Mouse (Mus musculus) forebrain, embryonic 11.5 days (tissue): ENCODE results near the gene Plek2. TPM values are rescaled to one million over a fixed set of nuclear protein-coding genes. Genes with fewer than 3 reads are reported as not detected.
A peak's percentile ranks its signal among the peaks of the same experiment; 100 is the strongest.
"Not testable (repeated sequence)": the region's sequence is repeated elsewhere in the genome, so short reads cannot be mapped to it uniquely, and the experiment has no call there.

Experiments
- ATAC-seq: fragments of 200-750 bp; cut with Nextera tagmentation; replicated peaks from 2 replicates; pipeline ENCODE4 v1.8.0; 2017; ENCODE audit warnings: moderate TSS enrichment; ENCODE audit not compliant: low FRiP score
- DNase-seq: peaks from one replicate; pipeline ENCODE4 v3.0.0-alpha.2; 2017; ENCODE audit warnings: low spot score
- H3K27ac ChIP-seq: fragments of 300-500 bp; sonication (generic); 2 replicates; pipeline ENCODE4 v1.5.1; 2014; ENCODE audit warnings: low read depth, low read length
- H3K27me3 ChIP-seq: fragments of 300-500 bp; sonication (generic); 2 replicates; pipeline ENCODE4 v1.6.1; 2014; ENCODE audit warnings: mild to moderate bottlenecking, low read length, mixed read lengths; ENCODE audit not compliant: control insufficient read depth, insufficient read depth
- H3K36me3 ChIP-seq: fragments of 300-500 bp; sonication (generic); 2 replicates; pipeline ENCODE4 v1.6.1; 2014; ENCODE audit warnings: mild to moderate bottlenecking, low read length, moderate library complexity, mixed read lengths; ENCODE audit not compliant: control insufficient read depth, insufficient read depth
- H3K4me1 ChIP-seq: fragments of 300-500 bp; sonication (generic); replicated peaks from 2 replicates; pipeline ENCODE4 v1.6.1; 2014; ENCODE audit warnings: low read length, mixed read lengths; ENCODE audit not compliant: control insufficient read depth, insufficient read depth
- H3K4me2 ChIP-seq: fragments of 300-500 bp; sonication (generic); 2 replicates; pipeline ENCODE4 v1.6.1; 2014; ENCODE audit warnings: low read depth, mild to moderate bottlenecking, low read length, moderate library complexity, mixed read lengths; ENCODE audit not compliant: severe bottlenecking
- H3K4me3 ChIP-seq: fragments of 300-500 bp; sonication (generic); 2 replicates; pipeline ENCODE4 v1.5.1; 2014; ENCODE audit warnings: low read depth, low read length
- H3K9ac ChIP-seq: fragments of 300-500 bp; sonication (generic); 2 replicates; pipeline ENCODE4 v1.6.1; 2014; ENCODE audit warnings: low read length
- H3K9me3 ChIP-seq: fragments of 300-500 bp; sonication (generic); 2 replicates; pipeline ENCODE4 v1.6.1; 2016; ENCODE audit warnings: low read length, mixed read lengths; ENCODE audit not compliant: control insufficient read depth
- WGBS: fragments of 180-500 bp; shearing (Covaris S2); extraction: QIAGEN DNeasy Blood & Tissue Kit; methylation state at CpG from one replicate; pipeline ENCODE4 v1.1.7; 2014; 5-methylcytosine and 5-hydroxymethylcytosine counted together
- polyA plus RNA-seq: library from polyadenylated mRNA; unstranded; fragments of >200 nt; fragmentation: Nextera tagmentation; extraction: Ambion mirVana; gene quantifications from 2 replicates; pipeline ENCODE4 v1.2.1, GENCODE M21; 2014

The Plek2 gene
- polyA plus RNA-seq, 1 experiment from 2014 or later = 3.5 TPM

DNA sequence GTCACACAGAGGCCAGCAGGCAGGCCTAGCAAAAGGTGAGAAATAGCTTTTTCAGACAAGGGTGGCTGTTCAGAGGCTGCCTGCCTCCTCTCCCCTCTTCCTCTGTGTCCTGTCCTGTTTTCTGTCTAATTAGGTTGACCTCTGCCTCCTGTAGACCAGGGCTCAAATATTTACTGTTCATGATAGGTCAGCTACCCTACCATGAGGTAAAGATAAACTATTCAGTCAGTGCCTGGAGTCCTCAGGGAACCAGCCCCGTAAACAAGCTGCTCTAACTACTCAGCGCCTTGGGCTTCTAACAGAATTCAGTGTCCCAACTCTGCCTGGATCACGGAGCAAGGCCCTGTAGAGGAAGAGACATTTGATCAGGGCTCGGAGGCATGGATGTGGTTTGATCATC is 29.7 kb upstream of the Plek2 start:
- Histone ChIP-seq H3K9ac (no peak overlapping the region), H3K9me3 (no peaks in the 10 kb centered on the region), H3K4me1 (no peaks in the 10 kb centered on the region), H3K27ac (no peak overlapping the region), H3K36me3 (no peaks in the 10 kb centered on the region), H3K4me2 (no peak overlapping the region), H3K27me3 (no peaks in the 10 kb centered on the region), H3K4me3 (no peak overlapping the region)
- 77% methylated on average over 4 of the region's 4 CpGs for WGBS
- DNase-seq = no peak
- no peak for ATAC-seq

DNA sequence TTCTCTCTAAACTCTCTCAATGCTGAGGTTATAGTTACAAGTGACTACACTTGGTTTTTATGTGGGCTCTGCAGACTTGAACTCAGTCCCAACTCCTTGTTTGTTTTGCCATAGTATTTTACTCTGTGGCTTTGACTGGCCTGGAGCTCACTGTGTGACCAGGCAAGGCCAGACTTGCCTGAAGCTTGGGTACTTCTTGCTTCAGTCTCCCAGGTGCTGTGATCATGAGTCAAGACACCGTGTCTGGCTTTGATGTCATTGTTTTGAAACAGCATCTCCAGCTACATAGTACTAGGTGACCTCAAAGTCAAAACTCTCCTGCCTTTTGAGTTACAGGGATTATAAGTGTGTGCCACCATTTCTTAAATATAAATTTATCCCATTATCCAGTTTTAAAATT is 23.1 kb upstream of the Plek2 start:
- ATAC-seq (no peak), DNase-seq (no peak)
- H3K4me1 ChIP-seq = no peaks in the 10 kb centered on the region
- H3K27me3 ChIP-seq = no peaks in the 10 kb centered on the region
- H3K4me2 ChIP-seq = no peak overlapping the region
- 83% methylated on average over 1 of the region's 1 CpGs for WGBS
- H3K9ac ChIP-seq = no peak overlapping the region
- no peaks in the 10 kb centered on the region for H3K9me3 ChIP-seq
- H3K4me3 ChIP-seq = no peak overlapping the region
- no peak overlapping the region for H3K27ac ChIP-seq
- H3K36me3 ChIP-seq = no peaks in the 10 kb centered on the region

DNA sequence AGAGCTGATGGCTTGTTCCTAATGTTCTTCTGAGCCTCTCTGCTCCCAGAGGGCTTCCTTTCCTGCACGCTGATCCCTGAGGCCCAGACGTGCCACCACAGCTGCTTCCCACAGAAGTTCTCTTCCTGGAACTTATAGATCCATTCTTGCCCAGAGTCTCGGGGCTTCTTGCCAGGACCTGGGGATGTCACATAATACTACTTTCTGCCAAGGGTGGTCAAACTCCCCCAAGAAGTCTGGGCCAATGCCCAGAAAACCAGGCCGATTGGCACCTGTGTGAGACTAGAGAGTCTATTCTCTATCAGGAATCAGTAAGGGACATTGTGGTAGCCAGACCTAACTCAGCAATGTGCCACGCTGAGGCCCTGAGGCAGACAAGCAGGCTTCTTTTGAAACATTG is 20.5 kb upstream of the Plek2 start:
- Histone ChIP-seq H3K27ac (no peak overlapping the region), H3K36me3 (no peaks in the 10 kb centered on the region), H3K4me3 (no peak overlapping the region), H3K4me1 (no peaks in the 10 kb centered on the region), H3K27me3 (no peaks in the 10 kb centered on the region), H3K9ac (no peak overlapping the region), H3K4me2 (no peak overlapping the region), H3K9me3 (no peaks in the 10 kb centered on the region)
- WGBS = 87% methylated on average over 5 of the region's 5 CpGs
- DNase-seq (no peak), ATAC-seq (no peak)

DNA sequence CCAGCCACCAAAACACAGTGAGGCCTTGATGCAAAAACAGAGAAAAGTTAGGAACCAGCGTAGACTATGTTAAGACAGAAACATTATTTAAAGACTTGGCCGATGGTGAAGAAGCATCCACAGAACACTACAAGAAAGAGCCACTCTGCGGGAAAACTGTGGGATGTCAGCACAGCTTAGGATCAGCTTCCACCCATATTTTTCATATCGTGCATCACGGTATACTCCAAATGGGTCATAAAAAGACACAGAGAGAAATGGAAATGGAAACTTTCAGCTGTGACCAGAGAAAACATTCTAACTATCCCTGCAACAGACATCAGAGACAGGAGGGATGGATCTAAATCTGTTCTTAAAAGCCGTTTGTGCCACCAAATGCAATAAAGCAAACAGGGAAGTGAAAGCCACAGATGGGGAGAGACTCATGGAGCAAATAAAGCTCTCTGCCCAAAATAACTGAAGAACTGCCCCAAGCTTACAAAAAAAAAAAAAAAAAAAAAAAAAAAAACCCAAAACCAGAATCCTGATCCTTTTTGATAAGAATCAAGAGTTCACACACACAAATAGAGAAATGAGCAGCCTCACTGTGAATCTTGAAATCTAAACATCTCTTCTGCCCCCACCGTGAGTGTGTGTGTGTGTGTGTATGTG is 16.9 kb upstream of the Plek2 start:
- no peaks in the 10 kb centered on the region for H3K27me3 ChIP-seq
- DNase-seq (no peak), ATAC-seq (no peak)
- no peaks in the 10 kb centered on the region for H3K4me1 ChIP-seq
- 95% methylated on average over 7 of the region's 7 CpGs for WGBS
- no peak overlapping the region for H3K4me3 ChIP-seq
- H3K9me3 ChIP-seq = no peaks in the 10 kb centered on the region
- no peak overlapping the region for H3K9ac ChIP-seq
- H3K27ac ChIP-seq = no peak overlapping the region
- H3K4me2 ChIP-seq = no peak overlapping the region
- H3K36me3 ChIP-seq = no peaks in the 10 kb centered on the region

DNA sequence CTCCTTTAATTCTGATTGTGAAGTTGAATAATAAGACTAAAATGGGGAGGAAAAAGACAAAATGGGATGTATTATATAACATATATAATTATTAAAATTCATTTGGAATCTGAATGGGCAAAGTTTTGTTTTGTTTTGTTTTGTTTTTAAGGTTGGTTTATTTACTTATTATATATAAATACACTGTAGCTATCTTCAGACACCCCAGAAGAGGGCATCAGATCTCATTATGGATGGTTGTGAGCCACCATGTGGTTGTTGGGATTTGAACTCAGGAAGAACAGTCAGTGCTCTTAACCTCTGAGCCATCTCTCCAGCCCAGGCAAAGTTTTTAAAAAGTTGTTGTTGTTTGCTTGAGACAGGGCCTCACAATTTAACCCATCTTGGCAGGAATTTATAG is 16.2 kb upstream of the Plek2 start:
- H3K4me1 ChIP-seq, H3K27ac ChIP-seq, H3K9ac ChIP-seq, DNase-seq, H3K4me3 ChIP-seq, H3K36me3 ChIP-seq, H3K4me2 ChIP-seq, H3K9me3 ChIP-seq, ATAC-seq, H3K27me3 ChIP-seq: not testable (repeated sequence)

DNA sequence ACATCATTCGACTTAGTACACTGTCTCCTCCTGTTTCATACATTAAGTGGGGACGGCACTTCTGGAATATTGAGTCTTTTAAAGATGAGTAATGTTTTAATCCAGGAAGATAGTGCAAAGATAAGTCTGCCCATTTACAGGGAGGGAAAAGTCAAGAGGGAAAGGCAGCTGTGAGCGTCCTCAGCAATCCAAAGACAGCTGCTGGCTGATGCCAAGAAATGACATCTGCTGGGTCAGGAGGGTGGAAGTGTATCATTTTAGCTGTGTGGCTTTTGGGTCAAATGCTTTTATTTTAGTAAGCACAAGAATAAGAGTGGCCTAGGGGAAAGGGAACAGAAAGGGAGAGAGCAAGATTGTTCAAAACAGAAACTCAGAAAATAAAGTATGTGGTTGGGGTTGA is 15.3 kb upstream of the Plek2 start:
- WGBS = 79% methylated on average over 3 of the region's 3 CpGs
- Histone ChIP-seq H3K4me1 (no peaks in the 10 kb centered on the region), H3K27ac (no peak overlapping the region), H3K36me3 (no peaks in the 10 kb centered on the region), H3K9me3 (no peaks in the 10 kb centered on the region), H3K4me3 (no peak overlapping the region), H3K4me2 (no peak overlapping the region), H3K9ac (no peak overlapping the region), H3K27me3 (no peaks in the 10 kb centered on the region)
- DNase-seq (no peak), ATAC-seq (no peak)

DNA sequence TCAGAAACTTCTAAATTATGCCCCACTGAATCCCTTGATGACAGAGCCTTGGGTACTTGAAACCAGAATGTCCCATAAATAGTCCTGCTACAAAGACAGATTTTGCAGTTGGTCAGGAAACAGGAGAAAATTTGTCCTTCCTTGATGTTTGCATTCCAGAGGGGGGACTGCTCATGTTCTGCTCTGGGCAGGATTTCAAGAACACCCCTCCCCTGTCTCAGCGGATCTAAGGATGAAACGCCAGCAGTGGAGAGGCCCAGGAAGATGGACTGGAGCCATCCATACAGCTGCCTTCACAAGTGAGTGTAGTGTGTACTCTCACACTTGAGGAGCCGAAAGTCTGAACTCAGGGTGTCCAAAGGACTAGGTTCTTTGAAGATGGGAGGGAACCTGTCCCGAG is 14.7 kb upstream of the Plek2 start:
- 81% methylated on average over 4 of the region's 4 CpGs for WGBS
- no peak for DNase-seq
- H3K27me3 ChIP-seq = no peaks in the 10 kb centered on the region
- no peaks in the 10 kb centered on the region for H3K9me3 ChIP-seq
- H3K4me3 ChIP-seq = no peak overlapping the region
- no peak overlapping the region for H3K9ac ChIP-seq
- H3K4me2 ChIP-seq = no peak overlapping the region
- no peak for ATAC-seq
- H3K27ac ChIP-seq = no peak overlapping the region
- H3K36me3 ChIP-seq = no peaks in the 10 kb centered on the region
- no peaks in the 10 kb centered on the region for H3K4me1 ChIP-seq

DNA sequence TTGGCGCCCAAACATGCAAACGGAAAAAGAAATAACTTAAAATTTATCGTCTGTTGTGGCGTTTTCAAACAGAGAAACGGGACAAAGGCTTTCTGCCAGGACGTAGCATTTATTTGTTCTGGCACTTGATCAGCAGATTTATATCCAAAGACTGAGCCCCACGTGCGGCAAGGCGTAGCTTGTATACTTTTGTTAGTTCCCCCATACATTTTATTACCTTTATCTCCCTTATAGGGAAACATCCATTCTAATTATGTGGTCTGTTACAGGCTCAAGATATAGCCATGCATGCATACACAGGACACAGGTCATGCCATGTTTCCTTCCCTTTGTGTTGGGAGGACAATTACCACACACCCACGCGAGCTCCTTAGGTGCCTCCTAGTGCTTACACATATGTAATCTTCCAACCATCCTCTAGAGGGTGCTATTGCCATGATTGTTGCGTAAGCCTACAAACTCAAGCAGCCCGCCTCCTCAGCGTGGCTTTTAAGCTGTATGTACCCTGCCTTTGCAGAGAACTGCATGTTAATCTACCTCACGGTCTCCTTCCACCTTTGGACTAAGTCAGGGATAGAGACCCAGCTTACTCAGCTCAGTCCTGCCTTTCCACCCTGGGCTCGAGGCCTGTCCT is 12.4 kb upstream of the Plek2 start:
- Histone ChIP-seq H3K4me1 (no peaks in the 10 kb centered on the region), H3K9me3 (no peaks in the 10 kb centered on the region), H3K27ac (no peak overlapping the region), H3K9ac (no peak overlapping the region), H3K4me3 (no peak overlapping the region), H3K4me2 (no peak overlapping the region), H3K36me3 (no peaks in the 10 kb centered on the region), H3K27me3 (no peaks in the 10 kb centered on the region)
- peak; percentile 65 for DNase-seq
- 34% methylated on average over 16 of the region's 16 CpGs for WGBS
- peak; percentile 81 for ATAC-seq
